Mouse (Mus musculus): ENCODE data around the gene Npas2. TPM values are rescaled to one million over a fixed set of nuclear protein-coding genes. Genes with fewer than 3 reads are reported as not detected.

Npas2 gene
- polyA plus RNA-seq (2012; rRNA removed): 0.79 and 1.1 TPM in 2 replicates

DNA sequence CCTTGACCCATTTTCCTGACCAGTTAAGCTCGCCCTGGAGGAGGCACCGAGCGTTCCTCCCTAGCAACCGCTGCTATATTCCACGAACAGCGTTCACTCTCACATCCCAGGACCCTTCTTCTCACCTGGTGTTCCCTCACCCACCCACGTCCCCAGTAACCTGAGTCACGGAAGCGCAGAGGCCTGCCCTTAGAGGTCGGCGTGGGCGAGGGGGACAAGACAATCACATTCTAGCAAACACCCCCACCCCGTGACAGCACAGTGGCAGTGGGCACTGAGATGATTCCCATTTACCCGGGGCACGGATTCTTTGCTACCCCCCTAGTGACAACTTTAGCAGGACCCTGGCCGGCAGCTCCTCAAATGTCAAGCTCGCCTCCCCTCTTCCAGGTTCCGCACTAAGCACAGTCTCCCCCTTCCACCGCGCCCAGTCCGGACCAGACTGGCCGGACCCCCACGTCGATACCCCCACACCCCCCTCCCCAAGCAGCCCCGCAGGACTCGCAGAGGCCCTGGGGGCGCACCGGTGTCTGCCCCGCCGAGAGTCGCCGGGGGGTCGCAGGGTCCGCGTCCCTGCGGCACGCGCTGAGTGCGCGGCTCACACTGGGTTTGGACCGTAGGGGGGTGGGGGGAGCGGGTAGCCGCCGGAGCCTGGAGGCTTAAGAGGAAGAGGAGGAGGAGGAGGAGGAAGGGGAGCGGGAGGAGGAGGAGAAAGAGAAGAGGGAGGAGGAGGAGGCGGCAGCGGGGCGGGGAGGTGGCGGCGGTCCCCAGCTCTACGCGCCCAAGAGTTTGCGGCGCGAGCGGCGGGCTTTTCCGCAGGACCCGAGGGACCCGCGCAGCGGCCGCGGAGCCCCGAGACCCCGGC is at the start of gene Npas2:
Gene Npas2, plus strand, starts transcription at position 735 of the 865 bp plus-strand sequence.
- H3K4me1 ChIP-seq (ENCODE audit: control insufficient read depth, insufficient read depth, low read length): peaks cover 16% of the 10 kb centered on the region
- H3K36me3 ChIP-seq (ENCODE audit: control insufficient read depth, insufficient read depth, low read length): no peaks in the 10 kb centered on the region
- 0 out of 2 replicates have a peak within 1 kb of the TSS, but pooled peaks have one; percentile 29 for H3K27ac ChIP-seq (ENCODE audit: control insufficient read depth, insufficient read depth, low read depth, low read length)
- H3K4me3 ChIP-seq (ENCODE audit: control insufficient read depth, low read depth, low read length): peak within 1 kb of the TSS; percentile 70
- no peaks in the 10 kb centered on the region for H3K27me3 ChIP-seq (ENCODE audit: control insufficient read depth, insufficient read depth, low read length)
- TF ChIP-seq CTCF (IDR thresholded peaks at IDR 0.05; ENCODE audit: control insufficient read depth, insufficient read depth, insufficient replicate concordance, low read depth, low read length): no peak
- no peak for TF ChIP-seq POLR2A (IDR thresholded peaks at IDR 0.05; ENCODE audit: control insufficient read depth, low read depth, low read length)

DNA sequence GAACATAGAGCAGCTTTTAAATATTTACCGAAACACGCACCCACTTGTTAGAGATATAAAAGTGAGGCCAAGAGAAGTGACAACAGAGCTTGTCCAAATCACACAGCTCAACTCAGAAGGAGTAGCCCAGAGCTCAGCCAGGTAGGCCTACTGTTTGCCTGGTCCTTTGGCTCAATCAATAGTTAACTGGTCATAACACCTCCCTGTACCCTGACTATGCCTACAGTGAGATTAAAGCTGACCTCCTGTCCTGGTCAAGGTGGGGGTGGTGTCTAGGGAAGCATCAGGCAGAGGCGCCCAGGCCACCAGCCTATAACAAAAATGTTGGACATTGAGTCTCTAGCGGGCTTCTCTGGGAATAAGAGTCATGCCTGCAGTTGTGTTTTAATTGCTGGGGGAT is 36.8 kb upstream of the Npas2 start:
- H3K27me3 ChIP-seq (ENCODE audit: control insufficient read depth, insufficient read depth, low read length): no peaks in the 10 kb centered on the region
- no peaks in the 10 kb centered on the region for H3K36me3 ChIP-seq (ENCODE audit: control insufficient read depth, insufficient read depth, low read length)
- no peaks in the 10 kb centered on the region for H3K4me1 ChIP-seq (ENCODE audit: control insufficient read depth, insufficient read depth, low read length)
- H3K4me3 ChIP-seq (ENCODE audit: control insufficient read depth, low read depth, low read length): no peak overlapping the region
- TF ChIP-seq CTCF (IDR thresholded peaks at IDR 0.05; ENCODE audit: control insufficient read depth, insufficient read depth, insufficient replicate concordance, low read depth, low read length): no peak
- no peak for TF ChIP-seq POLR2A (IDR thresholded peaks at IDR 0.05; ENCODE audit: control insufficient read depth, low read depth, low read length)
- H3K27ac ChIP-seq (ENCODE audit: control insufficient read depth, insufficient read depth, low read depth, low read length): no peak overlapping the region

DNA sequence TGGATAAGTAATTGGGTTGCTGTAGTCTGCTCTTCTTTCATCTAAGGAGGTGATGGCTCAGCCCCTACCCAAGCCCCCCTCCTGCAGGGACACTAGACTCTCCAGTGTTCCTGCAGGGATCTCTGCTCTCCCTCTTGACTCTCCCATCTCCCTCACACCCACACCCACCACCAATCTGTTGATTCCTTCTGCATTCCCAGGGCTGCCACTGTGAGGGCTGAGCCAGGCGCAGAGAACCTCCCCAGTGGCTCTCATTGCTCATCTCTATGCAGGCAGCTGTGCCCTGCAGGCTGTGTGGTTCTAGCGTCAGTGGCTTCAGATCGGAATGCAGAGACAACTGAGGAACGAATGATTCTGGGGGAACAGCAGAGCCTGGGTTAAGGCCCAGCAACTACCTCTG is 33.4 kb upstream of the Npas2 start:
- Histone ChIP-seq H3K27me3 (ENCODE audit: control insufficient read depth, insufficient read depth, low read length) (no peaks in the 10 kb centered on the region), H3K36me3 (ENCODE audit: control insufficient read depth, insufficient read depth, low read length) (no peaks in the 10 kb centered on the region), H3K4me1 (ENCODE audit: control insufficient read depth, insufficient read depth, low read length) (no peaks in the 10 kb centered on the region), H3K27ac (ENCODE audit: control insufficient read depth, insufficient read depth, low read depth, low read length) (no peak overlapping the region), H3K4me3 (ENCODE audit: control insufficient read depth, low read depth, low read length) (no peak overlapping the region)
- TF ChIP-seq CTCF (IDR thresholded peaks at IDR 0.05; ENCODE audit: control insufficient read depth, insufficient read depth, insufficient replicate concordance, low read depth, low read length): no peak
- TF ChIP-seq POLR2A (IDR thresholded peaks at IDR 0.05; ENCODE audit: control insufficient read depth, low read depth, low read length): no peak

DNA sequence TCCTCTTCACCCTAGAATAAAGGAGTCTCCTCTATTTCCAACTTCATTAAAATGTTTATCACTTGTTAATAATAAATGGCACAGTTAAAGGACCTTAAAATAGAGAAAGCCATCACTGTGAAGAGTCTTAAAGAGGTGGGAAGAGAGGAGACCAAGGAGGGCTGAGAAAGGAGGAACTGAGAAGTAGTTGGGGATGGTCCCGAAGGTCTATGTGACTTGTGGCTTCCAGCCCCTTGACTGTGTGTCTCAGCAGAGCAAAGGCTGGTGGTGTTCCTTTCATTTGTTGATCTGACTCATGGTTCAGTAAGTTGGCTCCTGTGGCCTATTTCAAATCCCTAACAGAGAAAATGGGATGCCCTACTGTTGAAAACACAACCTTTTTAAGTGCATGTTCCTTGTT is 30.5 kb upstream of the Npas2 start:
- Histone ChIP-seq H3K36me3 (ENCODE audit: control insufficient read depth, insufficient read depth, low read length) (no peaks in the 10 kb centered on the region), H3K27me3 (ENCODE audit: control insufficient read depth, insufficient read depth, low read length) (no peaks in the 10 kb centered on the region), H3K27ac (ENCODE audit: control insufficient read depth, insufficient read depth, low read depth, low read length) (no peak overlapping the region), H3K4me3 (ENCODE audit: control insufficient read depth, low read depth, low read length) (no peak overlapping the region), H3K4me1 (ENCODE audit: control insufficient read depth, insufficient read depth, low read length) (no peaks in the 10 kb centered on the region)
- no peak for TF ChIP-seq CTCF (IDR thresholded peaks at IDR 0.05; ENCODE audit: control insufficient read depth, insufficient read depth, insufficient replicate concordance, low read depth, low read length)
- no peak for TF ChIP-seq POLR2A (IDR thresholded peaks at IDR 0.05; ENCODE audit: control insufficient read depth, low read depth, low read length)

DNA sequence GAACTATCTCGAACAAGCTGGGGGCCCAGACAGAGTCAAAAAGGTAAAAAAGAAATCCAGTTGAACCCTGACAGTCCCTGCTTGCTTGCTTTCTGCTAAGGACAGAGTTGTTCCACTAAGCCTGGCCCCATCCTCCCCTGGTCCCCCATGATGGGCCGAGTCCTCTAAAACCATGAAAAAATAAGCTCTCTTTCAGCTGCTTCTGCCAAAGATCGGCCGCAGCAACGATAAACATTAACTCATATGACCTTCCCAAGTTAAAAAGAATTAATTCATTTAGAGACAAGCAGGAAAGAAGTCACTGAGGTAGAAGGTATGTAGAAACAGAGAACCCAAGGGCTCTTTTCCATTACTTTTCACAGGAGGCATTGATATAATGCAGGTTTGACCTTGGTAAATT is 16.8 kb upstream of the Npas2 start:
- TF ChIP-seq POLR2A (IDR thresholded peaks at IDR 0.05; ENCODE audit: control insufficient read depth, low read depth, low read length): no peak
- no peak for TF ChIP-seq CTCF (IDR thresholded peaks at IDR 0.05; ENCODE audit: control insufficient read depth, insufficient read depth, insufficient replicate concordance, low read depth, low read length)
- H3K27me3 ChIP-seq (ENCODE audit: control insufficient read depth, insufficient read depth, low read length): no peaks in the 10 kb centered on the region
- no peak overlapping the region for H3K27ac ChIP-seq (ENCODE audit: control insufficient read depth, insufficient read depth, low read depth, low read length)
- no peak overlapping the region for H3K4me3 ChIP-seq (ENCODE audit: control insufficient read depth, low read depth, low read length)
- H3K36me3 ChIP-seq (ENCODE audit: control insufficient read depth, insufficient read depth, low read length): no peaks in the 10 kb centered on the region
- peaks cover 11% of the 10 kb centered on the region for H3K4me1 ChIP-seq (ENCODE audit: control insufficient read depth, insufficient read depth, low read length)

DNA sequence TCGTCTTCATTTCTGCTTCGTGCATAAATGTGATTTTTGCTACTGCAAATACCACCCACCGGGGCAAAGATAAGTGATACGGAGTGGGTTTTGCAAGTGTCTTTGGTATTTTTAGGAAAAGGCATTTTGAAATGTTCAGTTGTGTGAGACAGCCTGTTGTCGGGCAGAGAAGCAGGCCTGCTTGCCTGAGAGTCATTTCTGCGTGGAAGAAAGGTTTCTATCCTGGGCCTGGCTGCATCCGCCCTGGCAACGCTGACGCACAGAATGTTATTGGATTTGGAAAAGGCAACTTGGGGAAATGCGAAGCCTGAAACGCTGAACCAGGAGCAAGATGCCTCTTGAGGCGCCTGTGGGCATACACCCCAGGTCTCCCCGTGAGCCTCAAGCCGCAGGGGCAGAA is 16.3 kb upstream of the Npas2 start:
- TF ChIP-seq POLR2A (IDR thresholded peaks at IDR 0.05; ENCODE audit: control insufficient read depth, low read depth, low read length) (no peak), CTCF (IDR thresholded peaks at IDR 0.05; ENCODE audit: control insufficient read depth, insufficient read depth, insufficient replicate concordance, low read depth, low read length) (no peak)
- Histone ChIP-seq H3K4me3 (ENCODE audit: control insufficient read depth, low read depth, low read length) (no peak overlapping the region), H3K4me1 (ENCODE audit: control insufficient read depth, insufficient read depth, low read length) (peaks cover 11% of the 10 kb centered on the region), H3K36me3 (ENCODE audit: control insufficient read depth, insufficient read depth, low read length) (no peaks in the 10 kb centered on the region), H3K27ac (ENCODE audit: control insufficient read depth, insufficient read depth, low read depth, low read length) (no peak overlapping the region), H3K27me3 (ENCODE audit: control insufficient read depth, insufficient read depth, low read length) (no peaks in the 10 kb centered on the region)

DNA sequence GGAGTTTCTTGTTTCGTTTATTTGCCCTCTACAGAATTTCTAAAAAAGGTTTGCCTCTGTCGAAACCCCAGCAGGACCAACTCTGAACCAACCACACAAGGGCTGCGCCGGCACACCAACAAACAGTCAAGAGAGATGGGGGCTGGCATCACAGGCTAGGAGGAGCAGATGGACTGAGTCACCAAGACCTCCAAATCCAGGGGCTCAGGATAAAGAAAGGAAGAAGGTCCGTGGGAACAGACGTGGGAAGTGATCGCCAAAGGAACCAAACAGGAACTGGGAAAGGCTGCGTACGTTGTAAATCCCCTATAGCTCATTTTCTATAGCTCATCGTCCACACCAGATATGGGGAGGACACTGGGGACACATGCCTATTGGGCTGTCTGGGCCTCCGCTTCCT is 13.7 kb upstream of the Npas2 start:
- TF ChIP-seq CTCF (IDR thresholded peaks at IDR 0.05; ENCODE audit: control insufficient read depth, insufficient read depth, insufficient replicate concordance, low read depth, low read length): no peak
- TF ChIP-seq POLR2A (IDR thresholded peaks at IDR 0.05; ENCODE audit: control insufficient read depth, low read depth, low read length): no peak
- Histone ChIP-seq H3K4me1 (ENCODE audit: control insufficient read depth, insufficient read depth, low read length) (peaks cover 11% of the 10 kb centered on the region), H3K27me3 (ENCODE audit: control insufficient read depth, insufficient read depth, low read length) (no peaks in the 10 kb centered on the region), H3K27ac (ENCODE audit: control insufficient read depth, insufficient read depth, low read depth, low read length) (no peak overlapping the region), H3K4me3 (ENCODE audit: control insufficient read depth, low read depth, low read length) (no peak overlapping the region), H3K36me3 (ENCODE audit: control insufficient read depth, insufficient read depth, low read length) (no peaks in the 10 kb centered on the region)
